Mouse (Mus musculus) frontal cortex, postnatal 10 days (tissue): Measurements from ENCODE around the gene Apobec1.
"Not testable (repeated sequence)": the region's sequence is repeated elsewhere in the genome, so short reads cannot be mapped to it uniquely, and the experiment has no call there.

Experiments
- DNase-seq, 2 experiments: peaks; one replicate each; pipeline ENCODE4 v3.0.0; 2022; ENCODE audit warnings: low spot score in 2 of 2, mixed read lengths in 1 of 2

The Apobec1 gene

DNA sequence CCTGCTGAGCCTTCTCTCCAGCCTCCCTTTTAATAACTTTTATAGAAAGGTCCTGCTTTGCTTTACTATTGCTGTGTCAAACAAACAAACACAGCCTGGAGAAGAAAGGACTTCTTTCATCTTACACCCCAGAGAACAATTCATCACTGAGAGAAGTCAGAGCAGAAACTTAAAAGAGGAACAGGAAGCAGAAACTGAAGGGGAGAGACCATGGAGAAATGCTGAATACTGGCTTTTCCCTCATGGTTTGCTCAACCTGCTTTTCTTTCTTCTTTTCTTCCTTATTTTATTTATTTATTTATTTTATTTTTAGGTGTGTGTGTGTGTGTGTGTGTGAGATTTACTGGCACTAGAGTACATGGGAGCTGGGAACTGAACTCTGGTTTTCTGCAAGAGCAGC, 2.0 kb upstream of the Apobec1 start:
- no peak for DNase-seq

GRCm38 (mm10) chr6:122602992-122603322, 713 bp upstream of the Apobec1 start:
- no peak for DNase-seq

DNA sequence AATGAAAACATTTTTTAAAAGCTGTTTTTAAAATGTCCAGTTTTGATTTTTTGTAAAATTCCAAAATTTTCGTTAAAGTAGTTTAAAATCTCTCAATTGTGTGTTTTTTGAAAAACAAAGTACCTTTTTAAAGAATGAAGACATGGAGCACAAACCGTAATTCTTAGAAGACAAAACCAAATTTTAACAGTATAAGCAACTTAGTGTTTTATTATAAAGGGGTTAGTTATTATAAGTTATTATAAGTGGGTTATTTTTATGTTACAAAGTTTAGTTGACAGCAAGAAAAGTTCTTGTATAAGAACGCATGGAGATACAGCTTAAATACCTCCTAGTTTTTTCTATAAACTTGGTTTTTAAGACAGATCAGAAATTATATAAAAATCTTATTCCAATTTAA, 629 bp downstream of the Apobec1 start:
- no peak for DNase-seq

DNA sequence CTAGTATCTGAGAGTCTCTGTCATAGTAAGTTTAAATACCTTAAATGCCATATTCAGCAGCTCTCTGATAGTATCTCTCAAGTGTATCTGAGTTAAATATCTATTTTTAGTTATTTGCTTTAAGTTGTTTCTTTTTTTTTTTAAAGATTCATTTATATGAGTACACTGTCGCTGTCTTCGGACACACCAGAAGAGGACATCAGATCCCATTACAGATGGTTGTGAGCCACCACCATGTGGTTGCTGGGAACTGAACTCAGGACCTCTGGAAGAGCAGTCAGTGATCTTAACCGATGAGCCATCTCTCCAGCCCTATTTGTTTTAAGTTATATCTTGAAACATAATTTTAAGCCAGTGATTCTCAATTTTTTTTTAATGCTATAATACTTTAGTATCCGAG, 1.2 kb downstream of the Apobec1 start:
- no peak for DNase-seq

DNA sequence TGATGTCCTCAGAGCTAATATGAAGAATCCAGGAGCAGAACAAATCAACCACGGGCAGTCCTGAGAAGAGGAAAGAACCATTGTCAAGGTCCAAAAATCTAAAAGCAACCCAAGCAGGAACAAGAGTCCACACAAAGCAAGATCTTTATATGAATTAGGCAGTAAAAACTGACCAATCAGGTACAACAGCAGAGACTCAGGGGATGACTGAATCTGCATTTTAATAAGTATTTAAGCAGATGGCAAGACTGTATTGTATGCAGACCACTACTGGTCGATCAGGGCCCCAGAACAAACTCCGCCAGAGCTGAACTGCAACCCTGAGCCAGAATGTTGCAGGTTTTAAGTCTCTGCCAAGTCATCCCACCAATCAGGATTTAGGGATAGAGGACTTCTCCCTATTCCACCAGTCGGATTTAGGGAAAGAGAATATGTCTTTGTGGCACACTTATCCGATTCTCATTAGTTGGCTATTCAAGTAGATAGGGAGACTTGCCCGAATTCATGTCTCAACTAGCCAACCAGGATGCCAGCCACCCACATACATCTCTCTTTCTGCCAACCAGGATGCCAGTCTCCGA, 2.1 kb downstream of the Apobec1 start:
- no peak for DNase-seq

GRCm38 (mm10) chr6:122599054-122599737, 3.0 kb downstream of the Apobec1 start:
- DNase-seq: no peak

DNA sequence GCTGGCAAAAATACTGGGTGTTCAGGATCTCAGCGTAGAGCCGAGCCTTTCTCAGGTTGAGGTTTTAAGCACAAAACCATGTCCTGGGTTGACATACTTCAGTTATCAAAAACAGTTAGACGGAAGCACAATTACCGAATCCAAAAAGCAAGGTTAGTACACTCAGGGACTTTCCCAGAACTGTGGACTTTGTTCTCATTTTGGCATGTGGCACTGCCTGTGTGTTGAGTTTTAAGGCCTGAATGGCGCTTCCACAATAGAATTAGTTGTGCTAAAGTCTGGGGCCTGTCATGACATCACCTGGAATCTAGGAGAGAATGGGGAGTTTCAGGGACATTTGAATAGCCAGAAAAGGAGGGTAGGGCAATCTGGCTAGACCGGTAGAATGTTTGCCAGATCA, 3.8 kb downstream of the Apobec1 start:
- DNase-seq: no peak

DNA sequence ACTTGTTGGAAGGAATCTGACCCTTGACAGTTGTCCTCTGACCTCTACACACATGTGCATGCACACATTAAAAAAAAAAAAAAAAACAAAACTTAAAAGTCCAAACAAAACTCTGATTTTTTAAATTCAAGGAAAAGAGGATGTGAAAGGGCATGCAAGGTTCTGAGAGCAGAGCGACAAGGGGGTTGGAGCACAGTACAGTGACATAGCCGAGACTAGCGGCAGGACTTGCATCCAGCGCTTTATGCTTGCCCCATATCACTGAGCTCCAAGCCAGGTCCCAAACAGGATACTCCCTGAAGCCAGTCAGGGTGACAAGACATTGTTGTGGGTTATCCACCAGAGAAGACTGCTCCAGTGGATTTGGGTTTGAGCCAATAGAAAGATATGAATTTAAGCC, 4.2 kb downstream of the Apobec1 start:
- no peak for DNase-seq

- no peak for DNase-seq
Observed at GRCm38 (mm10) chr6:122596608-122597007, 5.6 kb downstream of the Apobec1 start.

DNA sequence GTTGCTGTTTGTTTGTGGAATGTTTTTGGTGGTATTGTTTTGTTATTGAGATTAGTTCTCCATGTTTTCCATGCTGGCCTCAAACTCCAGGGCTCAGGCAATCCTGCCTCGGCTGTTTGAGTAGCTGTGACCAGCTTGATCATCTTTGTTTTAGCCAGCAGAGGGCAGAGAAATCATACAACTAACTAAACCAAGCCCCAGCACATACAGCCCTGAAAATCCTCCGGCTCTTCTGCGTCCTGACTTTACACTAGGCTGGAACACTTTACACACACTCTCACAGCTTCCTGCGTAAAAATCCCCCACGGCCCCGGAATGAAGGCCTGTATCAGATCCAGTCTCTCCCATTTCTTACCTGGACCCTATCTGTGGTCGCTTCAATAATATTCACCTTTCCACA, 6.6 kb downstream of the Apobec1 start:
- peak; percentile 16 to 27 for DNase-seq

GRCm38 (mm10) chr6:122592905-122593304, 9.3 kb downstream of the Apobec1 start:
- no peak for DNase-seq

GRCm38 (mm10) chr6:122591027-122591758, 11.1 kb downstream of the Apobec1 start:
- DNase-seq: no peak

DNA sequence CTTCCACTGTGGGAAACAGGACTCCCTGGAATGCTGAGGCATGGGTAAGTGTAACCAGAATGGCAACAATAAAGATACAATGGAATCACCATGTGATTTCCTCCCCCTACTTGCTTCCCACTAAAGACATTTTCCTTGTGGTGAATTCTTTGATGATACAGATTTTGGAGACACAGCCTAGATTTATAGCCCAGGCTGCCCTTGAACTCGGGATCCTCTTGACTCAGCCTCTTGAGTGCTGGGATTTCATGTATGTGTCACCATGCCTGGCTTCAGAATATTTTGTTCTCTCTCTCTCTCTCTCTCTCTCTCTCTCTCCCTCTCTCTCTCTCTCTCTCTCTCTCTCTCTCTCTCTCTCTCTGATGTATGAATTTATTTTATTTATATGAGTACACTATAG, 23.2 kb downstream of the Apobec1 start:
- DNase-seq: no peak

DNA sequence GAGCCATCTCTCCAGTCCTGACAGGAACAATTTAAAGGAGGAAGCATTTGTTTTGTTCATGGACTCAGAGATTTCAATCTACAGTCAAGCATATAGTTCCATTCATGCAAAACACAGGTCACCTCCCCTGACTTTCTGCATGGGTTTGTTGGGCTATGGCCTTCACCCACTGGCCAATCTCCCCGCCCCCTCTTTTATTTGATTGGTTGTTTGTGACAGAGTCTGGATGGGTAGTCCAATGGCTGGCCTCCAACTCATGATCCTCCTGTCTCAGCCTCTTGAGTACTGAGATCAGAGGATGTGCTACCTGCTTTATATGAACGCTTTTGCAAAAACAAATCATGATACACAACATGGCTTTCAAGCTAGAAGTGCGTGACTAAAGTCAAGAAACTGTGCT, 25.2 kb downstream of the Apobec1 start:
- DNase-seq: no peak

- not testable (repeated sequence) for DNase-seq
Observed at GRCm38 (mm10) chr6:122575037-122575436, 27.2 kb downstream of the Apobec1 start.

GRCm38 (mm10) chr6:122571617-122571959, 30.7 kb downstream of the Apobec1 start:
- no peak for DNase-seq

DNA sequence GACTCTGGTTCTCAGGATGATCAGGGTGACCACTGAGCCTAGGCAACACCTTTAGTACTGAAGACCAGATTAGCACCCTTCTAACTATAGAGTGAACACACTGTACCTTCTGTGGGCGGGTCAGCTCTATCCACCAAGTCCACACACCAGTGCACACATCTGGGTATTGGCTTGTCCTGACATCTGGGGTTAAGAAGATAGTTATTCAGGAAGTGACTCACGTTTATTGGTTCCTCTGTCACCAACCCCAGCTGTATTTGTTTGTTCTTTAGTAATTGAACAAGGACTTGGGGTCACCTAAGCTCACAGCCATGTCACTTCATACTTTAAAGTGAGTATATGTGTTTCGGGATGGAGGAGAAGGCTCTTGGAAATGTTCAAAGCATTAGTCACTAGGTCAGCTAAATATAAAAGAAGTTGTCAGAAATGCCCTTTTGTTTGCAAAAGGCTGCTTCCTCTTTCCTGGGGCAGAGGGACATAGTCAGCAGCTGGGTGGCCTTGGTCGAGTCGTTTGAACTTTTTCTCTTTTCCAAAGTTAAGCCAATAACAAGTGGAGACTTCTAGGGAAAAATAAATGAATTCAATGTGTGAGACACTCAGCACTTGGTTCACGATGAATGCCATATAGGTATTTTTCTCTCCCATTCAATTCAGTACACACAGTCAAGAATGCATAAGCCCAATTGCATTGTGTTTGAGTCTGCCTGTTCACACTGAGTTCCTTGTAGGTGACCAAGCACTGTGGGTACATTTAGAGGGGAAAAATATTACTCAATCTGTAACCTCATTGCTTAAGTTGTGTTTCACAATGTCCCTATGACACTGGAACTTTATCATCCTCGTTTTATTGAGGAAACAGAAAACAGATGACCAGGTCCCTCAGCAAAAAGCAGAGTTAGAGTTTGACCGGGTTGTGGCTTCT, 31.3 kb downstream of the Apobec1 start:
- DNase-seq: no peak

GRCm38 (mm10) chr6:122569762-122570161, 32.5 kb downstream of the Apobec1 start:
- no peak for DNase-seq

- DNase-seq: no peak
Observed at GRCm38 (mm10) chr6:122569113-122569512, 33.1 kb downstream of the Apobec1 start.

DNA sequence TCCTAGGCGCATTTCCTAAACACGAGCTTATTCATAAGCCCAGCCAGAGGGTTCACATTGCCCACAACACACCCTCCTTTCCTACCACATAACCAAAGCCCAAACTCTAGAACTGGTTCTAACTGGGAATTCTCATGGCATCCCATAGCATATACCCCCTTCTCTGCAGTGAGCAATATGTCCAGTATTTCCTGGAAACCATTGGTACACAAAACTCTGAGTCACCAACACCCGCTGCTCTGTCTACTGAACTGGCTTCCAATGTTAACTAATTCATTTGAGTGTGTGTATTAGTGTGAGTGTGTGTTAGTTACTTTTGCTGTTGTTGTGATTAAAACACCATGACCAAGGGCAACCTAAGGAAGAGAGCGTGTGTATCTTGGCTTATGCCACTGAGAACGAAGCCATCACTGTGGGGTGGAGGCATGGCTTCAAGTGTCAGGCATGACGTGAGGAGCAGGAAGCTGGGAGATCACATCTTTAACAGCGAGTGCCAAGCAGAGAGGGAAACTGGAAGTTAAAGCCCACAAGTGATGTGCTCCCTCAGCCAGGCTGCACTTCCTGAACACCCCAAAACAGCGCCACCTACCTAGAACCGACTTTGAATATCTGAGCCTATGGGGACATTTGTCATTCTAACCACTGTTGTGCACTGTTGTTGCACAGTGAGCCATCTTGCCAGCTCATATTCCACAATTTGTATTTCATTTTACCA, 37.0 kb downstream of the Apobec1 start:
- no peak for DNase-seq

DNA sequence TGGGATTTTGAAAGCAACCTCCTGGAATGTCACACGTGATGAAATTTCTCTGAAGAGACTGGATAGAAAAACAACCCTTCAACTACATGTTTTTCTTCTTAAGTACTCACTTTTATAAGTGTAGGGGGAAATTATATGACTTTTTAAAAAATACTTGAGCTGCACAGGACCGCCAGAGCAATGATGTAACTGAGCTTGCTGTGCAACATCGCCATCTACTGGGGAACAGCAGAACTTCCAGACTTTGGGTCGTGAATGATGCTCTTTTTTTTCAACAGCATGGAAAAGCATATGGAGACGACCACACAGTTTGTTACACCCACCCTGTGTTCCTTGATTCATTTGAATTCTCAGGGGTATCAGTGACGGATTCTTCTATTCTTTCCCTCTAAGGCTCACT, 39.8 kb downstream of the Apobec1 start:
- peak; percentile 22 to 55 for DNase-seq

DNA sequence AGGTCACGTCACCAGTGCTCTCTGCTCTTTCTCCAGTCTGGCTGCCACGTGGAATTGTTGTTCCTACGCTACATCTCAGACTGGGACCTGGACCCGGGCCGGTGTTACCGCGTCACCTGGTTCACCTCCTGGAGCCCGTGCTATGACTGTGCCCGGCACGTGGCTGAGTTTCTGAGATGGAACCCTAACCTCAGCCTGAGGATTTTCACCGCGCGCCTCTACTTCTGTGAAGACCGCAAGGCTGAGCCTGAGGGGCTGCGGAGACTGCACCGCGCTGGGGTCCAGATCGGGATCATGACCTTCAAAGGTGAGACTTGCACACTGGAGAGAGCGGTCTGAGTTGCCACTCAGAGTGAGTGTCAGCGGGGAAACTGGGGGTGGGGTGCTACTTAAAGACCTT, 41.2 kb downstream of the Apobec1 start:
- no peak for DNase-seq
